Mouse (Mus musculus): Measurements from ENCODE around the gene Dnajb14.

- TF ChIP-seq CTCF (IDR thresholded peaks at IDR 0.05; ENCODE audit: insufficient read depth, low read depth, low read length) (no peak), POLR2A (IDR thresholded peaks at IDR 0.05; ENCODE audit: insufficient read depth, low read depth, low read length) (no peak)
These were observed 11.8 kb downstream of the Dnajb14 start for GRCm38 (mm10) chr3:137879313-137879712.

All from olfactory bulb, adult 2 months (tissue).